Mouse (Mus musculus) lung, adult 2 months (tissue): ENCODE measurements around the gene Olfr1346.

Experiments used
- CTCF ChIP-seq: fragments of 200-500 bp; IDR thresholded peaks from 2 replicates; pipeline ENCODE4 v1.5.1; 2011; ENCODE audit warnings: mild to moderate bottlenecking, low read length, control low read depth; ENCODE audit not compliant: insufficient read depth
- POLR2A ChIP-seq: fragments of 200-500 bp; IDR thresholded peaks from 2 replicates; pipeline ENCODE4 v1.6.1; 2011; ENCODE audit warnings: low read depth, mild to moderate bottlenecking, control low read depth, low read length, borderline replicate concordance; ENCODE audit errors: extremely low read depth

DNA sequence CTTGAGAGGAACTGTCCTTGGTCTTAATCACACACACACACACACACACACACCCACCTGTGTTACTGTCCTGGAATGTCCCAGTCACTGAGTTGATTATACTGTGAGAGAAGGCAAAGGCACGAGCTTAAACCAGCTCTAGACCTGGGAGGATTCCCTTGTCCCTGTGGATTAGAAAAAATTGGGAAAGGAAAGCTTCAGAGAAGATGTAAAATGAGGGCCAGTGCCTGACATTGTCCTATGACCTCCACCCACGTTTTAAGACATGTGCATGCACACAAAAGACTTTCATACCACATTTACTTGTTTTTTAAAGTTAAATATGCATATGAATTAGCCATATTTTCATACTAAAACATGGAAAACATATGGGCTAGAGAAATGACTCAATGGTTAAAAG lies 19.9 kb downstream of the Olfr1346 start, which contains the start of gene Olfr5:
- no peak for TF ChIP-seq CTCF
- TF ChIP-seq POLR2A, result no peak
